Mouse (Mus musculus) fibroblast of lung, adult 2 months (primary cell): ENCODE data around the gene Wdr5.
A peak's percentile ranks its signal among the peaks of the same experiment; 100 is the strongest.

Source experiments
- DNase-seq: peaks from one replicate; pipeline ENCODE4 v3.0.0-alpha.2; 2011; ENCODE audit warnings: low read depth

Wdr5 gene

DNA sequence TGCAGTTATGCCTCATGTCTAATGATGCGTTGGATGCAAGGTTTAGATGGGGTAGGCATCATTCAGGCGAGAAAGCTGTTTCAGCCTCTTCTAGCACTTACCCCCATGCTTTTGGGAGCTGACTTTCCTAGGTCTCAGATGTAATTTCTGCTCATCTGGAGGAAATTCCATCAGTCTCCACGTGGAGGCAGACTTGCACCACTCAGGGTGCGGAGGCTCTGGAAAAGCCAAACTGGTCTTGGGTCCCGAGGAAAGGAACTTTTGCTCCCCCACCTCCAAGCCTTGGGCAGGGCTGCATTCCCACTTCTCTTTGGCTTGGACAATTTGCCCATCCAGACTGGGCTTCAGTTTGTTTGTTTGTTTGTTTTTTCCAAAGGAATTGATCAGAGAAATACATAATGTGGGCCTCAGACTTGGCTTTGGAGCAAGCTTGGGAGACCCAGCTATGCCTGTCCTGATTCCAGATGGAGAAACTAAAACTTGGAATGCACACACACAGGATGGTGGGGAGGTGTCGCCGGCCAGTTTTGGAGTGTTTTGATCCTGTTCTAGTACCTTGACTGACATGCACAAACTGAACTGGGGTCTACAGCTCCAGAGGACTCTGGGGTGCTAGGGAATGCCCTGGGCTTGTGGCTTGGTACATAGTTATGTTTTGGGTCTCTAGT lies 37.8 kb downstream of the Wdr5 start:
- DNase-seq = peak; percentile 44

DNA sequence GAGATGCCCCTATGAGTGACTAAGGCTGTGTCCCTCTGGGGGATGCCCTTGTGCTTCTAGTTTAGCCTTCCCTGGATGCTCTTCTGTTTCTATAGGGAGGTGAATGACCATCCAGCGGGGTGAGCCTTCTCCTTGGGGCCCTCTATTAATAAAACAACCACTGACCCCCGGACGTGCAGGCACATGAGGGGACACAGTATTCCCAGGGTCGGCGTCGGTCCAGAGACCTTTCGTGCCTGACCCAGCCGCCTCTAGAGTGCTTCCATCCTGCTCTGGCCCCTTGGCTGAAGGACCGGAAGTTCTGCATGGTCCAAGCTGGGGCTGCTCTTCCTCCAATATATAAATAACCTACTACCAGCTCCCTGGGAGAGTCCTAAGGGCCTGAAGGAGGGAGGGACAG lies 39.4 kb downstream of the Wdr5 start:
- no peak for DNase-seq

DNA sequence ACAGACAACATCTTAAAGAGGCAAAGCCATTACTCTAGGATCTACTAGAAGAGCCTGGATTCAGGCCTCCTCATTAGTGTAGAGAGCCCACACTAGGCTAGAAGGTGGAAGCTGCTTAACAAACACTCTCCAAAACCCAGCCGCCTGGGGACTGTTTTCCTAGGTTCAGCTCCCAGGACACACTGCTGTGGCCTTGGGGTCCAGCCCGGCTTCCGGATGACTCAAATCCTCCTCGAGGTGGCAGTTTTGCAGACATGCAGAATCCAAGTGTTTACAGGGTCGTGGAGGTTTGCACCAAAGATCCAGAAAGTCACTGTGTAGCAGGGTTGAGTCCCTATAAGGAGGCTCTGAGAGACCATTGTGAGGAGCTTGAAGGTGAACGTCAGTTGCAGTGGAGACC lies 42.0 kb downstream of the Wdr5 start:
- DNase-seq = no peak

DNA sequence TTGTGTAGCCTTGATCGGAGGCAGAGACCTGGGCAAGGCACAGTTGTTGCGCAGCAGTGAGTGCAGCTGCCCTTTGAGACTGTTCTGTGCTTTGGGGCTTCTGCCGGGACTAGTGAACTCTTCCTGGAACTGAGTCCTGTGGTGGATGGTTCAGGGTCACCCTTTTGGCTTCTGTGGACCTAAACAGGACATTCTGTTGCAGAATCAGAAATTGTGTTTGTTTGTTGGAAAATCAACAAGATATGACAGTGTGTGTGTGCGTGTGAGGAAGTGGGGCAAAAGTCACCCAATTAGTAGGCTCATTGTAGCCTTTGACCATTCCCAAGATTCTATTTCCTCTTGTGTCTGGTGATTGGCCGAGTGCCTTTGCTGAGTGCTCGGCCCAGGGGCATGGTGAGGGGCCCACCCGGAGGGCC lies 45.8 kb downstream of the Wdr5 start:
- no peak for DNase-seq

DNA sequence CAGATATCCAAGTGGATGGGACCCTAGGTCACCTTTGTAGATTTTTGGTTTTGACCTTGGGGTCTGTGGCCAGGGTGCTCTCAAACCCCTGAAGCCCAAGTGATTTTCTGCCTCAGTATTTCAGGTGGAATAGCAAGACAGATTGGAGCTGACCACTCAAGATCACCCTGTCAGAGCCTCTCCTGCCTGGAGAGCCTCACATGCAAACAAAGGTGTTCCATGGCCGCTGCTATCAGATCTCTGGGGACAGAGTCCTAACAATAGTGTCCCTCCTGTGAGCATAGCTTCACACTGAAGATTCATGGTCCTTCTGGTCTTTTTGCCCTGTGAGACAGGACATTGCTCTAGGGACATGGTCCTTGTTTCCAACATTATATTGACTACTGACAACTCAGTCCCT lies 46.2 kb downstream of the Wdr5 start:
- DNase-seq = no peak

DNA sequence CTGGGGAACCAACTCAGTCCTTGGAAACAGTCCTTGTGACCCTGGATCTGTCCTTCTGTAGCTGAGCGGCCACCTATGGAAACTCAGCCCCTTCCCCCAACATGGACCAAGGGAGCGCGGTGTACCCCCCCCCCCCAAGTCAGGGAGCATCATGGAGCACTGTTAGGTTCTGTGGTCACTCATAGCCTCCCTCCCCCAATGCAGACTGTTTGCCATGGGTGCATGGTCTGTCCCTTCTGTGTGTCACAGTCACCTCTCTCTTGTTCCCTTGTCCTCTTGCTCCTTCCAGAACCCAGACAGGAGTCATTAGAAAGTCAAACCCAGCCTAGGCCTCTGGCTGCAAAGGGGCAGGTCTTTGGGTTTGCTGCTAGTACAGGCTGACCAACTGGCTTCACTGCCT lies 46.9 kb downstream of the Wdr5 start:
- DNase-seq = no peak

DNA sequence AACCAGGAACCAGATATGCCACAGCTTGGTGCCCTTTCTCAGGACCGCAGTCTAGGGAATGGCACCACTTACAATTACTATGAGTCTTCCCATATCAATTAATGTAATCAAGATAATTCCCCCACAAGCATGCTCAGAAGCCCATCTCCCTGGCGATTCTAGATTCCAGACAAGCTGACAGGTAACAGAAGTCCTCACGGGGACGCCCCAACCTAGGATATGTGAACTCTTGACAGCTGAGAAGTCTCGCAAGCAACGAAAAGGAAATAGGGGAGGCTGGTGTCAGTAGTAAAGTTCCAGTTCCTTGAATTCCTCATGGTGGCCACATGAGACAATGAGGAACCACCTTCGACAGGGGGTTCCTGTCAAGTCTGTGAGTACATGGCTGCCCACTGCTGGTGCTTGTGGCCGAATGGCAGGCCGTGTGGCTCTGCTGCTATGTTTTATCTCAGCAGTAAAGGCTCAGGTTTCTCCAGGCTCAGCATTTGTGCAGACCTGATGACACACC lies 48.7 kb downstream of the Wdr5 start:
- no peak for DNase-seq

DNA sequence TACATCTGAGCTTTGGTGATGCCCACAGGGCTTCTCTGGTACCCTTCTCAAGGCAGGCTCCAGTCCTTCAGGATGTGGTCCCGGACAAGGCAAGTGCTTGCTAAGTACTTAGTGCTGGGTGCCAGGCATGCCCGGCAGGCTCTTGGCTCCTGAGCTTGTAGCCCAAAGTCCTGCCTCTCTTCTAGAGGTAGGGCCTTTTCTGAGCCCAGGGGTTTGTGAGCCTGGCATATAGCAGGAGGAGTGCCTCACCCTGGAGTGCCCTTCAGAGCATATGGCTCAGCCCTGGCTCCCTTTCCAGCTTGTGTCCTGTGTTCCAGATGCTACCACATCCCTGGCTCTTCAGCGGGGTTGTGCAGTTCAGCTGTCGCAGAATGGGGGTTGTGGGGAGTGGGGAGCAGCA lies 49.7 kb downstream of the Wdr5 start:
- DNase-seq = no peak

DNA sequence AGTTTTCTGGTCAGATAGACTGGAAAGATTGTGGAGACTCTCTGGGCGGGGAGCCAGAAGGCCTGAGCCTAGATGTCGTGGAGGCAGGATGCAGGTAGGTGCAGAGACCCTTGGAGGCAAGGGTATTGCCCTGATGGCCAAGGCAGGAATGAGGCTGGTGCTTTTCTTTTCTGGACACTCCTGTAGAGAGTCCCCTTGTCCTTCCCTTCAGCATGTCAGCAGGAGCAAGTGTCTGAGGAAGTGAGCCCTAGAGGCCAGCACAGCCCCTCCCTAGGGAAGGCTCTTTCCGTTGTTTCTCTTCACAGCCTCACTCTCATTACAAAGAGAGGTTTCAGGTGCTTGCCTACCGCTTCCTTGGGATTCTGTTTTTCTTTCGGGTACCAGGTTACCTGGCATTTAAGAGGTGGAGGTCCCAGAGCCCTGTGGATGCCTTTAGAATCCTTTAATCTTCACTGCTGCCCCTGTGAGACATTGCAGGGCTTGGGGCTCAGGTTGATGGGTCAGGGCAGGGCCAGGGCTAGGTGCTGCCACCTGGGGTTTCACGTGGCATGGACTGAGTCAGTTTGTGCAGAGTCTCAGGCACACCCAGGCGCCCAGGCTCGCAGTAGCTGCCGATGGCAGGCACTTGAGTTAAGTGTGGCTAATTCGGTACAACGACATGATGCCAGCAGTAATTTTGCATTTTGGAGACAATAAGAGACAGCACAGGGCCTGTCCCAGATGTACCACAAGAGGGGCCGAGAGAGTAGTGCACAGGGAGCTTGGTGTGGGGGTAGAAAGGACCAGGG lies 50.6 kb downstream of the Wdr5 start:
- no peak for DNase-seq

DNA sequence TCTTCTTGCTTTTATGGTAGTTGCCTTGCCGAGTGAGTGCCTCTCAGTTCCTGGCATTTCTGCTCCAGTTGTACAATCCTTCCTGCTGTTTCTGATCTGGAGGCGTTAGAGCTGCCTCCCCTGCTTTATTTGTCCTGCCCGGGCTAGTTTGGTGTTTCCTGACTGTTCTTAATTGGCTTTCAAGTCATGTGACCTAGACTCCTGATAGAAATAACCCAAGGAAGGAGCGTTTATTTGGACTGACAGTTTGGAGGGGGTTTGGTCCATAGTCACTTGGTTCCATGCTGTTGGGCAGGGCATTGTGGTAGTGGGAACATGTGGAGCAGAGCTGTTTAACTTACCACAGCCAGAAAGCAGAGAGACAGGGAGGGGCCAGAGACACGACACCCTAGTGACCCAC lies 55.9 kb downstream of the Wdr5 start:
- DNase-seq = no peak

DNA sequence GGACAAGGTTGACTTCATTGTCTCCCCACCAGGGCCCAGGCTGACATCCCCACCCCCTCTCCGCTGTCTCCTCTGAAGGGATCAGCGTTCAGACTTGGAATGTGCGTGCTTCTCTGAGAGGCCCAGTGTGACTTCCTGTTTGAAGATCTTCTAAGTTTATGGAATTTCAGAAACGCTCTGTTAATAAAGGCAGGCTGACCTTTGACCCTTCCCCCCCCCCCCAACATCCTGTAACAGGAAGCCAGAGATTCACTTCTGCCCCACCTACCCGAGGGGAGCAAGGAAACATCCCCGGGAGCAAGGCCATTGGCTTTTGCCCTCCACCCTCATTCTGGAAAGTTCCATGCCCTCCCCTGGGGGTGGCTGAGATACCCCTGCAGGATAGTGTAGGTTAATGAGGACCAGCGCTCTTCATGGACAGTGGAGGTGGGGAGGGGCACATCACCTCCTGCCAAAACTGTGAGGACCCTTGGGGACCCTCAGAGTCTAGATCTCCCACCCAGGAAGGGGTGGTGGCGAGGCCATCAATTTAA lies 57.4 kb downstream of the Wdr5 start:
- no peak for DNase-seq

DNA sequence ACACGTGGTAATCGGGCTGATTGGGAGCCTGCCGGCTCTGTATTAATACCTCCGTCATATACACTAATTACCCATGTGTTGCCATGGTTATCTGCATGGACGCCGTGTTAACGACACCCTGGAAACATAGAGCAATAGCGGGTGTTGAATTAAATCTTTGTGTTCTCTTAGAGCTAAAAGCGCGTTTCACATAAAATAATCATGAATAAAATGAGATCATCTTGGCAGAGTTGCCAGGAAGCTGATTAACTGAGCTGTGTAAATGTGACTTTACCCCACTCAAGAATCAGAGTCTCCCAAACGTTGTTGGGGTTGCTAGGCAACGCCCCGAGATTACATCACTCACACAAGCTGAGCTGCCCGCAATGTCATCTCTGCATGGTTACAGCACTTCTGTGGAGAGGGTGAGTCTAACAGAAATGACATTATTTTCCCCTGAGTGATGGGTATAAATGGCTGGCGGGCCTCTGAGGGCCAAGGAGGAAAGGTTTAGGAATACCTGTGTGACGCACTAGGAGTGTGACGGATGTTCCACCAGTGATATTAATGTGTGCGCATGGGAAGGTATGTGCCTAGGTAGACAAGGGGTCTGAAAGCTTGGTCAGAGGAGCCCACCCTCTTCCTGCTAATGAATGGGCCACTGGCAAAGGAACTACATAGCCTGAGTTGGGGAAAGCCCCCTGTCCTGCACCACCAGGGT lies 58.1 kb downstream of the Wdr5 start:
- peak; percentile 85 for DNase-seq

DNA sequence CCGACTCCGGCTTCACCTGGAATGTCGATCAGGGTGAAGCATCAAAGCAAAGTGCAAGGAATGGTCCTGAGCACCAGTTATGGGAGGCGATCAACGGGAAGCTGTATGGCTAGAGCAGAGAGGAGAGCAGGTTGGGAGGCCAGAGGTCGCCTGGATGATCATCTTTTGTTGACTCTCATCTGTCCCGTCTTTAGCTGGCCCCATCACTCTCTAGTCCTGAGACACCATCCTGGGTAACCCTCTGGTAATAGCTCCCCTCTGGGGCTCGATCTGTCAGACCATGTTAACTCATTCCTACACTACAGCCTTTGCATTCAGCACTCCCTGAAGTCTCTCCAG lies 58.6 kb downstream of the Wdr5 start:
- no peak for DNase-seq

DNA sequence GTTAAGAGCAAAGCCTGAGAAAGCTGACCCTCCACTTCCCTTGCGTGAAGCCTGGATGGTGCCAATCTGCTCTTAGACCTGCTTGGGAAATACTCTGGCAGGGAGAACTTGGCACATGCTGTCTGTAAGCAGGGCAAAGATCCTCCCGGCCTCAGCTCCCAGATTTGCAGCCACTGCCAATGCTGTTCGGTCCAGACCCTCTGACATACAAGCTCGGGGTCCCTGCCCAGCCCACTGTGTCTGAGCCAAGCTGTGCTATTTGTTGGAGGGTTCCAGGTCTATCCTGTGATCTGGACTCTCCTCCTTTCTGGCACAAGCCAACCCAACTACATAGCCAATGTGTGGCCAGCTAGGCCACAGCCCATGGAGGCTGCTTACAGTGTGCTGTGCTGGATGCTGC lies 61.5 kb downstream of the Wdr5 start:
- no peak for DNase-seq

DNA sequence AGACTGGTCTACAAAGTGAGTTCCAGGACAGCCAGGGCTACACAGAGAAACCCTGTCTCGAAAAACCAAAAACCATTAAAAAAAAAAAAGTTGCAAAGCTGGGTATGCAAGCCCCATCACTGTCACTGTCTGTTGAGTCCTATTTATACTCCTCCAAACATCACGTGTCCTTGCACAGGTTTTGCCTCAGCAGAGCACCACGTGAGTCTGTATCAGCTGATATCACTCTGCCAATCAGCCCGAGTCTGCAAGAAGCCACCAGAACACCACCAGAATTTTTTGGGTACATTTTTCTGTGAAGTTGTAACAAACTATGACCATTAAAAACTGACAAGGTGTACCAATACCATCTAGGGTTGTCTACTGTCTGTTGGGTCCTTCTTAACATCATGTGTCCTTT lies 63.6 kb downstream of the Wdr5 start:
- DNase-seq = no peak

DNA sequence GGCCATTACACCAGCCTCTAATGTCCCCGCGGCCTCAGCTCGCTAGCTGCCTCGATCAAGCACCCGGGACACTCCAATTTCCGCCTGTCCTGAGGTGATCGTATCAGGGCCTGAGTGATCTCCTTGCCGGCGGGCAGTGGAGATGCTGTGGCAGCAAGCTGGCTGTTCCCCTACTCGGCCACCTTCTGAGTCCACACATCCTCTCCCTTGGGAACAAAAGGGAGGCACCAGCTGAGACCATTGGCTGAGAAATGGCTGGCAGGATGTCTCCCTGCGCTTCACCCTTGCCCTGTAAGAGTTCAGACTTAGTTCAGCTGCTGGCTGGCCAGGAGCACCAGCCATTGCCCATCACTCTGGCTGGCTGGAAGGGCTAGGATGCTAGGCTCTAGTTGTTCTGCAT lies 67.2 kb downstream of the Wdr5 start:
- no peak for DNase-seq

DNA sequence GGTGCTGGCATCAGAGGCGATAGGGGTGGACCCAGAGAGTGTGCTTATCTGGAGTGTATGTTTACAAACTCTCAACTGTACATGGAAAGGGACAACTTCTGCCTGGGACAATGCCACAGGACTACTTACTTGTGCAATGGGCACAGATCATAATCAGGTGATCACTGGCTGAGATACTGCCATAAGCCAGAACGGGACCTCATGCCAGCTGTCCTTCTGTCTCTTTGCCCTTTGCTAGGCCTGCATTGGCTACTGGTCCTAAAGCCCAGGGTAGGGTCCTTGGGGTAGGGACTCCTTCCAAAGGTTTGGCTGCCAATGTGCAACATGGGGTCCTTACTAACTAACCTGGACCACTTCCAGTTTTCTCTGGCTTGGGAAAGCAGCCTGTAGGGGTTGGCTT lies 68.1 kb downstream of the Wdr5 start:
- no peak for DNase-seq

DNA sequence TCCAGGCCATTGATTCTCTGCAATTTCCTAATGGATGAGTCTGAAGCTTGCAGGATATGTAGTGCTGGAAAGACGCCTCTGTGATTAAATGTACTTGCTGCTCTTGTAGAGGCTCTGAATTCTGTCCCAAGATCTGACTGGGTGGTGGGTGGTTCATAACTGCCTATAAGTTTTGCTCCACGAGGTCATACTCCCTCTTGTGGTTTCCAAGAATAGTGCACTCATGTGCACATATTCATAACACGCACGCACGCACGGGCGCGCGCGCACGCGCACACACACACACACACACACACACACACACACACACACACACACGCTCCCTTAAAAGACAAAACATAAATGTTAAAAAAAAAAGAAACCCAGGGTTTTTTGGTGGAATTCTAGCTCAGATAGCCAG lies 69.6 kb downstream of the Wdr5 start:
- DNase-seq = no peak
